28 mouse cellular contexts compared by ENCODE assay signal in the genomic region with DNA sequence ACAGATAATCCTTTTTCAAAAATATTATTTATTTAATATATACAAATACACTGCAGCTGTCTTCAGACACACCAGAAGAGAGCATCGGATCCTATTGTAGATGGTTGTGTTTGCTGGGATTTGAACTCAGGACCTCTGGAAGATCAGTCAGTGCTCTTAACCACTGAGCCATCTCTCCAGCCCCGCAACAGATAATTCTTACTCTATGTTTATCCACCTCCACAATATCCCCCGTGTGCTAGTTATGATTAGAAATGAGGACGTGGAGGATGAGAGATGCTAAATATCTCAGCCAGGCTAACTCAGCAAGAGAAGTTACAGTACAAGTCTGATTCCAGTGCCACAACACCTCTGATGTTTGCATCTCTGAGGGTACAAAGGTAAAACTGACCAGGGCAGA. TPM values are rescaled to one million over a fixed set of nuclear protein-coding genes. Genes with fewer than 3 reads are reported as not detected.
DNase-seq lines count a peak whose midpoint lies in the region; ATAC-seq and TF ChIP-seq lines count a peak whose summit lies in the region.
"Had no signal": no experiment of that assay in that cellular context is flagged by ENCODE, and none has a peak within 500 bp of the region (broad histone marks: within the 10 kb centered on the region; RNA-seq: fewer than 3 reads in every experiment).

No protein-coding gene starts in this region.

- H3K4me1 ChIP-seq in liver, embryonic 13.5 days (replicated peaks) = peaks cover 15% of the 10 kb centered on the region
- H3K4me1 ChIP-seq in E14TG2a.4 (replicated peaks; ENCODE audit: low read depth, low read length) = peaks cover 48% of the 10 kb centered on the region
- peaks cover 0 to 3% of the 10 kb centered on the region in 2 experiments; a peak in 1 of 4 replicates for H3K4me1 ChIP-seq in MEL (ENCODE audit: control insufficient read depth in 1 of 2, insufficient read depth in 2 of 2, low read length in 2 of 2)

- H3K27me3 ChIP-seq in liver, embryonic 13.5 days = no peaks in the 10 kb centered on the region
- H3K27me3 ChIP-seq in E14TG2a.4 (ENCODE audit: insufficient read depth, low read length) = peaks cover 42% of the 10 kb centered on the region
- H3K27me3 ChIP-seq in MEL (ENCODE audit: control insufficient read depth in 1 of 2, insufficient read depth in 2 of 2, low read length in 2 of 2) = no peaks in the 10 kb centered on the region
- H3K27me3 ChIP-seq: Patski had no signal

- no peaks in the 10 kb centered on the region for H3K9me3 ChIP-seq in liver, embryonic 13.5 days (replicated peaks)
- H3K9me3 ChIP-seq in E14TG2a.4 (ENCODE audit: low read length) (no peaks in the 10 kb centered on the region), MEL (replicated peaks; ENCODE audit: insufficient read depth, low read length) (no peaks in the 10 kb centered on the region)
- H3K9me3 ChIP-seq: G1E had no signal

- H3K36me3 ChIP-seq in liver, embryonic 13.5 days = peaks cover 84% of the 10 kb centered on the region
- H3K36me3 ChIP-seq in E14TG2a.4 (ENCODE audit: insufficient read depth, low read length) = no peaks in the 10 kb centered on the region
- peaks cover 0 to 1% of the 10 kb centered on the region in 2 experiments; a peak in 2 of 4 replicates for H3K36me3 ChIP-seq in MEL (ENCODE audit: control insufficient read depth in 1 of 2, insufficient read depth in 2 of 2, low read length in 2 of 2)

- H3K27ac ChIP-seq in liver, embryonic 13.5 days = no peak overlapping the region
- no peak overlapping the region for H3K27ac ChIP-seq in MEL (ENCODE audit: control insufficient read depth, low read depth, low read length)

- TF ChIP-seq POLR2A in MEL (IDR thresholded peaks at IDR 0.05; ENCODE audit: control insufficient read depth in 1 of 2, insufficient read depth in 1 of 2, low read depth in 1 of 2, low read length in 2 of 2, poor library complexity in 1 of 2) = no peak

- no peak for TF ChIP-seq EP300 in MEL (IDR thresholded peaks at IDR 0.05; ENCODE audit: low read depth in 1 of 2, low read length in 2 of 2)

- H3K79me2 ChIP-seq in MEL (ENCODE audit: control insufficient read depth, insufficient read depth, low read length, poor library complexity) = no peaks in the 10 kb centered on the region

- no peak for ATAC-seq in liver, embryonic 13.5 days (ENCODE audit: low read depth)
- ATAC-seq: activated CD4-positive, CD25-positive, alpha-beta regulatory T cell, adult 4 months; CD4-positive, CD25-positive, alpha-beta regulatory T cell, adult 4 months; Patski had no signal

- no peak for DNase-seq in liver, embryonic 13.5 days
- no peak for DNase-seq in liver
- no peak for DNase-seq in MEL (ENCODE audit: low read depth, low spot score)
- no peak for DNase-seq in heart, postnatal 14 days
- DNase-seq in B cell, adult 2 months = no peak
- DNase-seq: adrenal gland, adult 2 months; adrenal gland, adult 8-10 months; adrenal gland, postnatal 10 days; adrenal gland, postnatal 14 days; adrenal gland, postnatal 25 days; adrenal gland, postnatal 36 days; cerebellum, adult 11 months; cerebellum, adult 11-12 months; cerebellum, adult 18-20 months; cerebellum, adult 2 months; cerebellum, adult 8-10 months; cerebellum, adult 9-10 months had no signal

- intact Hi-C loops in heart, postnatal 14 days (cut with DNase I) = no loop called here

- H3K9ac ChIP-seq in liver, embryonic 13.5 days = 0 out of 2 replicates have a peak overlapping the region, but pooled peaks have one; percentile 9
- no peak overlapping the region for H3K9ac ChIP-seq in MEL (ENCODE audit: control insufficient read depth, low read depth, low read length, poor library complexity, severe bottlenecking)

- no peak for TF ChIP-seq CTCF in E14TG2a.4 (conservative IDR thresholded peaks at IDR 0.05; ENCODE audit: low read length)
- no peak for TF ChIP-seq CTCF in MEL (IDR thresholded peaks at IDR 0.05 in 2 of 3, conservative IDR thresholded peaks at IDR 0.05 in 1 of 3; ENCODE audit: control insufficient read depth in 1 of 3, insufficient read depth in 1 of 3, low read depth in 2 of 3, low read length in 3 of 3, poor library complexity in 1 of 3, severe bottlenecking in 1 of 3)

- no peak for TF ChIP-seq RAD21 in MEL (IDR thresholded peaks at IDR 0.05; ENCODE audit: low read depth, low read length)

- H3K4me2 ChIP-seq in liver, embryonic 13.5 days = no peak overlapping the region

- WGBS in liver, embryonic 13.5 days (ENCODE audit: insufficient replicate concordance) = 71% methylated on average over 4 of the region's 4 CpGs

- H3K4me3 ChIP-seq in liver, embryonic 13.5 days (replicated peaks) = no peak overlapping the region
- H3K4me3 ChIP-seq in E14TG2a.4 (replicated peaks; ENCODE audit: low read length) (0 out of 2 replicates have a peak overlapping the region, but pooled peaks have one; percentile 32), MEL (ENCODE audit: control insufficient read depth in 1 of 2, insufficient read depth in 1 of 2, low read depth in 2 of 2, low read length in 2 of 2) (no peak overlapping the region)

TF ChIP-seq in MEL, 35 proteins besides CTCF, POLR2A, EP300 and RAD21:
- 0 out of 2 replicates have a peak, but pooled peaks have one; percentile 14 for TF ChIP-seq MAFK (IDR thresholded peaks at IDR 0.05; ENCODE audit: borderline replicate concordance, low read depth, low read length)
- peak; percentile 93 for TF ChIP-seq TBP (IDR thresholded peaks at IDR 0.05; ENCODE audit: low read depth, low read length)
- no peak for TF ChIP-seq ELF1 (IDR thresholded peaks at IDR 0.05; ENCODE audit: low read depth, low read length)

RNA-seq across cellular contexts. Expression of gene Arhgef40, which starts 9.9 kb away (rescaled TPM):
- 16.5 and 19.7 TPM in 2 replicates for polyA plus RNA-seq in liver, embryonic 13.5 days (2015; fragmentation: Nextera tagmentation; extraction: Ambion mirVana)
- 6.4 and 9.9 TPM in 2 replicates for total RNA-seq in MEL (2012; rRNA removed)
- 100 to 1,000 TPM in 1 of 2 experiments, 10 to 100 TPM in 1; 37.5 to 150 TPM for polyA plus RNA-seq in MEL (2012; ENCODE audit: insufficient read depth in 1 of 2, insufficient read length in 2 of 2, low read depth in 1 of 2, low replicate concordance in 2 of 2, missing spikeins in 1 of 2)
- 10 to 100 TPM; 39.7 to 47.1 TPM for total RNA-seq in heart, postnatal 14 days (2021)
- polyA plus RNA-seq: activated CD4-positive, CD25-positive, alpha-beta regulatory T cell, adult 4 months had no signal

RNA-seq across cellular contexts. Expression of gene Tmem253, which starts 21.0 kb away (rescaled TPM):
- 0.09 and 0.20 TPM in 2 replicates for polyA plus RNA-seq in liver, embryonic 13.5 days (2015; fragmentation: Nextera tagmentation; extraction: Ambion mirVana)
- 0.39 and 0.46 TPM in 2 replicates for total RNA-seq in MEL (2012; rRNA removed)
- polyA plus RNA-seq in MEL (2012; ENCODE audit: insufficient read depth in 1 of 2, insufficient read length in 2 of 2, low read depth in 1 of 2, low replicate concordance in 2 of 2, missing spikeins in 1 of 2) = 1 to 10 TPM in 1 of 2 experiments, not detected in 1; 3.6 TPM
- 1 to 10 TPM; 1.5 to 1.9 TPM for total RNA-seq in heart, postnatal 14 days (2021)

RNA-seq across cellular contexts. Expression of gene Zfp219, which starts 26.1 kb away (rescaled TPM):
- polyA plus RNA-seq in liver, embryonic 13.5 days (2015; fragmentation: Nextera tagmentation; extraction: Ambion mirVana) = 10.1 and 10.5 TPM in 2 replicates
- 32.1 and 36.3 TPM in 2 replicates for total RNA-seq in MEL (2012; rRNA removed)
- polyA plus RNA-seq in MEL (2012; ENCODE audit: insufficient read depth in 1 of 2, insufficient read length in 2 of 2, low read depth in 1 of 2, low replicate concordance in 2 of 2, missing spikeins in 1 of 2) = 10 to 100 TPM in 1 of 2 experiments, not detected in 1; 46.9 TPM
- 10 to 100 TPM; 32.0 to 33.6 TPM for total RNA-seq in heart, postnatal 14 days (2021)

RNA-seq across cellular contexts. Expression of gene Olfr221, which starts 47.8 kb away (rescaled TPM):
- polyA plus RNA-seq in liver, embryonic 13.5 days (2015; fragmentation: Nextera tagmentation; extraction: Ambion mirVana) = not detected in 2 replicates
- not detected in 2 replicates for total RNA-seq in MEL (2012; rRNA removed)
- polyA plus RNA-seq in MEL (2012; ENCODE audit: insufficient read depth in 1 of 2, insufficient read length in 2 of 2, low read depth in 1 of 2, low replicate concordance in 2 of 2, missing spikeins in 1 of 2) = not detected
- not detected for total RNA-seq in heart, postnatal 14 days (2021)
- total RNA-seq: adrenal gland, adult 18-20 months; adrenal gland, adult 2 months; adrenal gland, adult 8-10 months; adrenal gland, postnatal 10 days; adrenal gland, postnatal 14 days; adrenal gland, postnatal 25 days; adrenal gland, postnatal 36 days; adrenal gland, postnatal 4 days; CH12.LX; ES-E14 had no signal
- polyA plus RNA-seq: activated CD4-positive, CD25-positive, alpha-beta regulatory T cell, adult 4 months; adrenal gland, adult 2 months; brain, embryonic 14.5 days; C2C12; CD4-positive, CD25-positive, alpha-beta regulatory T cell, adult 4 months; G1E; Patski had no signal
